Mouse (Mus musculus) adrenal gland, postnatal 4 days (tissue): ENCODE results near the gene Otos. TPM values are rescaled to one million over a fixed set of nuclear protein-coding genes. Genes with fewer than 3 reads are reported as not detected.

Experiments used
- DNase-seq, 2 experiments: peaks; one replicate each; pipeline ENCODE4 v3.0.0; 2021 to 2022; ENCODE audit warnings: low spot score in 2 of 2, mixed read lengths in 2 of 2
- total RNA-seq, 2 experiments: library from RNA; stranded (reverse); gene quantifications; 2 replicates each; pipeline ENCODE4 v1.2.3; 2021

Otos gene
- total RNA-seq, 2 experiments from 2014 or later: 0.34 to 0.59 TPM

DNA sequence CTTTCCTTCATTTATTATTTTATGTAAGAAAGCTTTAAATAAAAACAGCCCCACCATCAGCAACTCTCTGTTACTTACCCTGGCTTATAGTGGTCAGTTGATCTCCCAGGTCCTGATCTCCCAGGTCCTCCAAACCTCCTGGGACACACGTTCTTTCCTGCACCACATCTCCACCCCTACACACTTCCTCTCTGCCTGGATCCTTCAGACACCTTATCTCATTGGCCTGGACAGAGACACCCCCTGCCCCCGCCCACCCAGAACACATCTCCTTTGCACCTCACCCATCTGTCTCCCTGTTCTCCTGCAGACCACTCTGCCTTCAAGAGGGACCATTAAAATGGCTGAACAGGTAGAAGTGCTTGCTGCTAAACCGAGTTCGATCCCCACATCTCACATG, 1.6 kb downstream of the Otos start:
- no peak for DNase-seq

DNA sequence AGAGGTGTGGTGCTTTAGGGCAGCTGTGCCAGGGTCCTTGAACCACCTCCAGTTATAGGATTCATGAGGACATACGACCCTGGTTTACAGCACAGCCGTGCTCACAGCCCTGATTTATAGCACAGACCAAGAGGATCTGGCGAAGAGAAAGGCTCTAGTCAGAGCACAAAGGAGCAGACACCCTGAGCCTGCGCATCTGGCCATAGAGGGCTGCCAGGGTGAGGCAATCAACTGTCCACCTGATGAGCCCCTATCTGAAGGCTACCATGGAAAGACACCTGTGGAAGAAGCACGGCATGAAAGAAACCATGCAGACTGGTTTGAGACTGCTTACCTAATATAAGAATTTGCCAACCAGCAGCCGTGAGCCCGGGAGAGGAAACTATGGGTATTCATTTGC, 2.0 kb downstream of the Otos start:
- no peak for DNase-seq

DNA sequence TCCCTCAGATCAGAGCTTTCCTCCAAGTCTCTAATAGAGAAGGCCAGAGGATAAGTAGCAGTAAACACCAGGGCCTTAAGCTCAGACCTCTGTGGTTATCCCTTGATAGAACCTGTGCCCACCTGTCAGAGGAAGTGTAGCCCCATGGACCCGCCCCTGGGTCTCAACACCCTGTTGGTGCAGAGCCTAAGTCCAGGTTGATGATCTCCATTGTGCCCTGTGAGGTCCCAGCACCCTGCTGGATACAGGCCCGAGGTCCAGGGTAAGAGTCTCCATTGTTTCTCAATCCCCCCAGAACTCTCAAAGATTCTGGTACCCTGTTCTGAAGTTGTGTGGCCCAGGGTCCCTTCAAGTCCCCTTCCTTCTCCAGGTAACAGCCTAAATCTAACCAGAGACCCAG, 2.5 kb downstream of the Otos start:
- no peak for DNase-seq

DNA sequence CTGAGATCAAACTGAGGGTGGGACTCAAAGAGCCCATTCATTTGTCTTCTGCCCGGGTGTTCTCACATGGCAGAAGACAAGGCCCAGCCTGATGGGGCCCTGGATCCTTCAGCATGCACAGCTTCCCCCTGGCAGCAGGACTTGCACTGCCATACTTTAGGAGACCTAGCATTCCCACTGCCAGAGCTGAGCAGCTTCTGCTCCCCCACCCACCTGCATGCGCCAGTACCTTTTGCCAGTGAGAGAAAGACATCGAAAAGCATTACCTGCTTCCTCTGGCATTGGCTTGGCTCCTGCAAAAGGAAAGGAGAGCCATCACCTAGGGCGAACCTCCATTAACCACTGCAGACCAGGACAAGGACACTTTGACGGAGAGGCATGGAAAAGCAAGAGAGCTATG, 3.7 kb downstream of the Otos start:
- DNase-seq: no peak

DNA sequence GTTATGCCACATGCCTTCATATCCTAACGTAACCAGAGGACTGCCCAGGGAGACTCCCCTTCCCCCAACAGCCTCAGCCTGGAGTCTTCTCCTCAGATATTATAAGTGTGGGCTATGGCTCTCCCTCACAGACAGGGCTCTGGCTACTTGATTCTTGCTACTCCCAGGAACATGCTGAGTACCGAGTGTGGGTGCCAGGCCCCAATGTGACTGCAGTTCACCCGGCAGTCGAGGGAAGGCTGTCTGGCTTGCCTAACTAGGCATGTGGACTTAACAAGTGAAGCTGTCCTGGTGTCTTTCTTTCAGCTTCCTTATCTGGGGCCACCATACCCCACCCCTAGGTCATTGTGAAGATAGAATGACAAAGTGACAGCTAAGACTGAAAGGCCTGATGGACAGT, 5.0 kb downstream of the Otos start:
- DNase-seq: no peak

DNA sequence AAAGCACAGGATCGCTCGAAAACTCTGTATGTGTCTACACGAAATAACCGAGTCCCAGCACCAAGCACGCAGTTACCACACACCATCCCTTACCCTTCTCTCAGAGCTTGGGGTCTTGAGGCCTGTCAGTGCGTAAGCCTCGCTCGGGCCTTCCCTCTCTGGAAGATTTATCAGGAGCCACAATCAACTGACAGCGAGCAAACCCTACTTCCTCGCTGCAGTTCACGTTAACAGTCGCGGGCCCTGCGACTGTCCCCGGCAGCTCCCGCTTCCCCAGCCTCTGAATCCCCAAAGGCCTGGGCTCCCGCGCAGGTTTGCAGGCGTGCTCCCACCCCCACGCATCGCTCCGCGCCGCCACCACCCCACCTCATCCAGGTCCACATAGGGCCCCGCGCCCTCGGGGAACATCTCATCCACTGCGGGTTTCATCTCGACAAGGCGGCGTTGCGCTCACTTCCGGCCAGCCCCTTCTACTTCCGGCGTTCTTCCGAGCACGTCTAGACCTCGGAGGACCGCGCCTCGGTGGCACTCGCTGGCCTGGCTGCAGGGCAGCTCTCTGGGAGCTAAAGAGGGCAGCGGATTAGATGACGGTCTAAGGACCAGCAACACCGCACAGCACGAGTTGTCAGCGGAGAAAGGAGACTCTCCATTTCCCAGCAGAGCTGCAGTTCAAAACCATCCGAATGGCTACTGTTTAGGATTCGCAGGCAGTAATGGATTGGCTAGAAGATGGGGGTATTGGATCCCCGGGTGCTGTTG, 6.9 kb downstream of the Otos start, which contains the start of gene Cops9:
Gene Cops9 (minus strand): TSS at position 472 of the 759 bp plus-strand sequence.
- DNase-seq: peak; percentile 75 to 77

DNA sequence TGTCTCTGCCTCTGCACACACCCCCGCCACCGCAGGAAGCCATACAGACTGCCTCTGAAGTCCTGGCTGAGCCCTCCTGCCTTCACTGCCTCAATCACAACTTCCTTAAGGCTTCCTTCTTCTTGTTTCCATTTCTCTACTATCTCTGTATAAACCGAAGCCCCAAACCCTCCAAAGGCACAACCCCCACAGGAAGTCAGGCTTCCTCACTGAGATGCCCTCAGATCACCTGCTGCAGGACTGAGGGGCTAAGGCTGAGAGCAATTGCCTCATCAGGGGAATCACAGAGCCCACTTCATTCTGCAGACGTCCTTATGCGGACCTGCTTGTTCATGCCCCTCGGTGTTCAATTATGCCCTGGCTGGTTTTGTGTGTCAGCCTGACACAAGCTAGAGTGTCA, 8.2 kb downstream of the Otos start:
- no peak for DNase-seq

DNA sequence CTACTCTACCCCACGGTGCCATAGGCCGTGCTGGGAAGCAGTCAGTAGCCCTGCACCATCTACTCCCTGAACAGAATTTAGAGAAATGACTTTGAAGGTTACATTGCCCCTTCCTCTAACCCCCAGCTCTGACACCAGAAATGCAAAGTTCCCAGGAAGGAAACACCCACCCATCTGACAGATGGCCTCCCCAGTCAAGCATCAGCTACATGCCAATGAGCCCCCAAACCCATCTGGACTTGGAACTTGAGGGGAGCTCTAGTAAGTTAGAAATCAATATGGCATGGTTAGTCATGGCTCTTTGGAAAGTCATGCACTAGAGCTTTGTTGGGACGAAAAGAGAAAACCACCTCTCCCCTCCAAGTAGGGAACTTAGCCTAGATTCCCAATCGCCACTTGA, 9.9 kb downstream of the Otos start:
- no peak for DNase-seq

DNA sequence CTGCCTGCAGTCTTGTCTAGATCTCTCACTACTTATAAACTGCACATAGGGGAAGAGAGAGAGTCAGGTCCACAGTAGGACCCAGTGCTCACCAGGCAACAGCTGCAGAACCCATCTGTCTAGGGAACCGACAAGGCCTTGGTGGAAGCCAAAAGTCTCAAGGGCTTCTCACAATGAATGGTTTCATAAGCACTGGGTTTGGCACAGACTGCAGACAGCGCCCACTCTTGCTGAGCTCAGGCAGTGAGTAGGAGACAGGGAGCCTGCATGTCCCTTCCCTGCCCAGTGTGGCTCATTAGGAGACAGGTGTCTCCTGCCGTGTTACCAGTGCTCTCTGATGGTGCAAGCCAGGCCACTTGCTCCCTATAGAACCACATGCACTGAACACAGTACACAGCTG, 10.5 kb downstream of the Otos start:
- no peak for DNase-seq

DNA sequence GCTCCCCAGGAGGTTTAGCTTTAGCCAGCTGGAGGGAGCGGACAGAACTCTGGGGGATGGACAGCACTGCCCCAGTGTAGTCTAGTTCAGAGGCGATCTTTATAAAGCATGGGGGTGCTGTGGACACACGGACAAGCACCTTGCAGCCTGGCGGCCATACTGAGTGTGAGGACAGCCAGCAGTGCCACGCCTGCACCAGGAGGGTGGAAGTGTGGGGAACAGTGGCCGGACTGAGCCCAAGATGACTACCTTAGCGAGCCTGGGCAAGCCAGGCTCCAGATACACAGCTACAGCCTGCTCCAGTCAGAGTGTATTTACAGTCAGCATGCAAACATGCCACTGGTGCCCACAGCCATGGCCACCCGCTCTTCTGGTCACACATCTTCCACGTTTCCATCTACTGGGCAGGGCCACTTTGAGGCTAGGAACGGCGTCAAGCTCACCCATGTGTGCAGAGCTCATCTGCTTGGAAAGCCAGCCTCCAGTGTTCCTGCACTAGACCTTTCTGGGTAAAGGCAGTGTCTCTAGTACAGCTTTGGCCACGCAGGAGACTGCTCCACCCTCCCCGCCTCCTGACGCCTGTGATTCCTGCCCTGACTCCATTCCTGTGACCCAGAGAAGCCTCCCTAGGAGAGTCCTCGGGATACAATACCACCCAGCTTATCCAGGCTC, 11.0 kb downstream of the Otos start:
- DNase-seq: no peak

DNA sequence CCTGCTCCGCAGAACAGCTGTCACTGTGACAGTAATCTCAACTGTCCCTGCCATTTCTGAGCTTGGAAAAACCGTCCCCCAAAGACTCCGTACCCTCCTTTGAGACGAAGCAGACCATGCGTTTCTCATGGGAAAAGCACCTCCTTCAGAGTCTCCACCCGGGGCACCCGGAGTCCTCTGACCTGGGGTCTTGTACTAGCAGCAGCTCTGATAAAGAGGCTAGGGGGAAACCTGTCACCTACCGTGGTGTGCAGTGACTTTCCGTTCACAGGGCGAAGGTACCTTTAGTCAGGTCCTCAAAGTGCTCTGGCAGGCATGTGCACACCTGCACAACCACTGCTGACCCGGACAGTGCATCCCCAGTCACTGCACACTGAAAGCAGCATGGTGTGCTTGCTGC, 12.0 kb downstream of the Otos start:
- DNase-seq: no peak

DNA sequence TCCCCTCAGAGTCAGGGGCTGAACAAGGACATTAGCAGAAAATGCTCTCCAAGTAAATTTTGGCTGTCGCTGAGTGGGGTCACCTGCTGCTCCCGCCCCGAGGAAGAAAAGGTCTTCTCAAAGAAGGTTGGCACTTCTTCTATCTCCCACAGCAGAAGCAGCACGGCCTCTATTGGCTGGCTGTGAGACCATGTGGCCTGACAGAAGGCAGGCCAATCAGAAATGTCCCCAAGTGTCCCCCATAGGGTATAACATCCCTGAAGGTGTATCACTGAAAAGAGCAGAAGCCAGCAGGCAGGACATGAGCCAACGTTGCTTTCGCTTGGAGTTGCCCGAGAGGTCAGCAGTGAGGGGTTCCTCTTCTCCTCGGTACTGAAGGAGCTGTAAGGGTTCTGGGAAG, 12.6 kb downstream of the Otos start:
- DNase-seq: no peak

DNA sequence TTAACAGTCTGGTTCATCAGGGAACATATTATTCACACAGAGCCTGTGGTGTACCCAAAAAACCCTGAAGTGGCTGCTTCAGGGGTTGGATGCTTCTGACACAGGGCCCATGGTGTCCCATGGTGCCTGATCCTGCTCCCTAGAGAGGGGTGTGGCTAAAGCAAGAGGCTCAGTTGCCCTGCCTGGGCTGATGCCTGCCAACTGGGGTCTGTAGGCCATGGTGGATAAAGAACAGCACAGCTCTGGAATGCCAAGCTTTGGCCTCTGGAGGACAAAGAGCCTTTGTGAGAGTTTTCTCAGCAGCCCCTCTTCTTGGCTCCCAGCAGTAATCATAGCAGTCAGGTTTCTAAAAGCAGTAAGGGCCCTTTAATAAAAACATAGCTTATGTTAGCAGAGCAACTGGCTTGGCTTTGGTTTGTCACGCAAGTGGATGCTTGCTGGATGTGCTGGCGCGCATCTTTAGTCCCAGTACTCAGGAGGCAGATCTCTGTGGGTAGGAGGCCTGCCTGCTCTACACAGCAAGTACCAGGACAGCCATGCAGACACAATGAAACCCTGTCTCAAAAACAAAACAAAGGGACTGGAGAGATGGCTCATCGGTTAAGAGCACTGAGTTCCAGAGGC, 13.6 kb downstream of the Otos start:
- DNase-seq: no peak

DNA sequence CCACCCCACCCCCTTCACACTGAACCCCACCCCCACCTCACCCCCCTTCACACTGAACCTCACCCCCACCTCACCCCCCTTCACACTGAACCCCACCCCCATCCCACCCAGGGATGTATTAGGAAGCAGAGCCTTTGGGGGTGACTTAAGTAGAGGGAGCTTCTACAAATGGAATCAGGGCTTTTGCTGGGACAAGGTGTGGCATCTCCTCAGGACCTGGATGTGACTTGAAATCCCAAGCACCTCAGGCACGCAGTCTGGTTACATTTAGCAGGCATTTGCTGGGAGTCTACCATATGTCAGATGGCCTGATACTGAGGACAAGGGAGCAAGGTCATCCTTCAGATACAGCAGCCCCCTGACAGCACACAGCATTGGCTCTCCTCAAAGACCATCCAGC, 14.1 kb downstream of the Otos start:
- no peak for DNase-seq

DNA sequence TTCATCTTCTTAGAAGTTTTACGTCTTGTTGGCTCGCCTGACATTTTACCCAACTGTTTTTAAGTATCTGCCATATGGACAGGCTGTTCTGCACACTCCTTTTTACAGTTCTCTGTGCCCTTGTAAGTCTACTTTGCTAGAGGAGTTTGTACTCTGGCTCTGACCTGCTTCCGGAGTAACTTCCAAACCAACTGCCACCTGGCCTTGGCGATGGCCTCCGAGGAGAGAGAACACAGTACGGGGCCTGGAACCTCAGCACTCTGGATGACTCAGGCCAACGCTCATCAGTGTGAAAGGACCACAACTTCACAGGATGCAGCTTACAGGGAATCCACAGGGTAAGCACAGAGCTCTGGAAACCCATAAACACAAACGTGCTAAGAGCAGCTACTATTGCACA, 14.9 kb downstream of the Otos start:
- no peak for DNase-seq

DNA sequence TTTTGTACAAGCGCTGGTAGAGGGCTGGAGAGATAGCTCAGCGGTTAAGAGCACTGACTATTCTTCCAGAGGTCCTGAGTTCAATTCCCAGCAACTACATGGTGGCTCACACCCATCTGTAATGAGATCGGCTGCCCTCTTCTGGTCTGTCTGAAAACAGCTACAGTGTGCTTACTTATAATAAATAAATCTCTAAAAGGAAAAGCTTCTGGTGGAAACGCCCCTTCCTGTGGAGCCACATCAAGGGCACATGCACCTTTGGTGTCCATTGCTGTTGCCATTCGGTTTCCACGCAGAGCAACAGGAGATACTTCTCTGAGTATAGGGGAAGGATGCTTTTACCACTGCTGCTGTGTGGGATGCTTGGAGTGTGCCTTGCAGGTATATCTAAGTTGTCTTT, 15.7 kb downstream of the Otos start:
- DNase-seq: no peak

DNA sequence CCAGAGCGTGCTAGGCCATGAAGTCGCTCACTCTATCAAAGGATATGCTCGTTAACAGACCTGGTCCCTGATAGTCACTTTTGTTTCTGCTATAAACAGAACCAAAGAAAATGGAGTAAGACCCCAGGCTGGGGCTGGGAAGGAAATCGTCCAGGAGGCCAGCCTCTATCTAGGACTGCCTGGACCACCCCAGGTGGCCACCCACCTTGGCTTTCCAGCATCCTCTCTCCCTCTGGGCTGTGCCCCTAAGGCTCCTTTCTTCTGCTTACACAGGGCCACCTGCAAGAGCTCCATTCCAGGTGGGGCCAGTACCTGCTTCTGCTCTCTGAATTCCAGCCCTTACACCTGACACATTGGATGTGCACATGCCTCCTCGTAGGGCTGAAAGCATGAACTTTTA, 16.4 kb downstream of the Otos start:
- no peak for DNase-seq

DNA sequence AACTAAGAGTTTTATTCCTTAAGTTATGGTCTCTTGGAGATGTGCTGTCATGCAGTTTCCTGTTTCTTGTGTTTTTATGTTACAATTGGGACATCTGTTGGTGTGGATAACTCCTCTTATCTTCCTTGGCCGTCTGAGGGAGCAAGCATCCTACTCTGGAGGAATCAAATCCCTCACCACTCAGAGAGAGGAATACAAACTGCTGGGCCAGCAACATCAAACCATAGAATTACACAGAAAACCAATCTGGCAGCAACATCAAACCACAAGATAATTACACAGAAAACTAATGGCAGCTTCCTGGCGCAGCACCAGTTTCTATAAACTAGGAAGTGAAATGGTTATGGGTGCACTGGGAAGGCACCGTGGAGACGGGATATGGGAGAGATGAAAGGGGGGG, 20.4 kb downstream of the Otos start:
- no peak for DNase-seq

DNA sequence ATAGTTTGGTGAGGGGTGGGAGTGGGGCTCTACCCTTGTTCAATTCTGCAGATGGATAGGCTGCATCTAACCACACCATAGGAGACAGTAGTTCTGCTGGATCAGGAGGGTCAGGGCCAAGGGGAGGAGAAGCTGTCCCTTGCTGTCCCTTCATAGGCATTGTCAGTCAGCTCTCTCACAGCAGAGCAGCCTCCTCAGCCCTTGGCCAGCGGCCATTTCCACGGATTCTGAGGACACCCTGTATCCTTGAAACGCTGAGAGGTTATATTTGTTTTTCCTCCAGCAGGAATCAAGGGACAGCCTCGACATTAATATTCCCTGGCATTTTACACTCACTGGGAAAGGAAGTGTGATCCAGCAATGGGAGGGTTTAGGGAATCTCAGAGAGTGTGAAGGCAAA, 30.3 kb downstream of the Otos start:
- DNase-seq: peak; percentile 41 to 66

DNA sequence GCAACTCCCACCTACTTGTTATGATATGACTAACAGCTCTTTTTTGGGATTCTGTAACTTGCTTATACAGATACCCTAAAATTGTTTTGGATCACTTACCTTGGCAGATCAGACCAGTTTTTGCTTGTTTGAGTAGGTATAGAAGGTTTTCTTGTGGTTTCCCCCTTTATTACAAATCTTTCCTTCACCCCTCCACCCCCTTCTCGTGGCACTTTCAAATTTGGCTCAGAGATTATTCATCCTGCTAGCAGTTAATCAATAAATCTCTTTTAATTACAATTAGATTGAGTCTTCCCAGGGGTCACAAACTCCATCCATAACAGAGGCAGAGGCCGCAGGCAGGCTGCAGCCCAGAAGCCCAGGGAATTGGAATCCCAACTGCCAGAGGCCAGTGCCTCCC, 31.2 kb downstream of the Otos start, which contains the start of gene Olfr12:
Gene Olfr12 (plus strand): TSS at position 301 of the 400 bp plus-strand sequence.
- DNase-seq: no peak

DNA sequence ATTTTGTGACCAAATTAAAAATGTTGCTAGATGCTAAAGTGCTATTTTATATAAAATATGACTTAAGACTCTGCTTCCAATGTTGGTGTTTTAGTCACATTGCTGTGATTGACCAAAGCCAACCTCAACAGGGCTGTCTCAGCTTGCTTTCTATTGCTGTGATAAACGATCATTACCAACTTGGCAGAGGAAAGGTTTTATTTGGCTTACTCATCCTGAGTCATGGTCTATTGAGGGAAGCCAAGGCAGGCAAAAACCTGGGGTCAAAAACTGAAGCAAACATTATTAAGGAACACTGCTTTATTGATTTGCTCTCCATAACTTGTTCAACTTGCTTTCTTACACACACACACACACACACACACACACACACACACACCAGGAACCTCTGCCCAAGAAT, 32.6 kb downstream of the Otos start:
- no peak for DNase-seq

DNA sequence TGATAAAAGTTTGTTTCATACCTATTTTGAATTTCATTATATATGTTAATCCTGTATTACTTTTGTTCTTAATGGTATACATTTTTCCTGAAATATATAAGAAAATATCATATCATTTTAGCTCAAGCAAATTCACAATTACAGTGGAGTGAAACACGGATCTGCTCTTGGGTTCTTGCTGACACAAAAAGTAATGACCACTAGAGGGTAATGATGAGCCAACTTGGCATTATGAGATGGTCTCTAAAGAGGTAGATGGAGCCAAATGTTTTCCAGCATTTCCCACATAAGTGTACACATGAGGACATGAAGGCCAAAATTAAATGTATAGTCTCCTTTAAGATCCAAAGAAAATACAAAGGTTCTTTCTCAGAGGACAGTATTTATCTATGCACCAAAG, 34.1 kb downstream of the Otos start:
- DNase-seq: no peak

DNA sequence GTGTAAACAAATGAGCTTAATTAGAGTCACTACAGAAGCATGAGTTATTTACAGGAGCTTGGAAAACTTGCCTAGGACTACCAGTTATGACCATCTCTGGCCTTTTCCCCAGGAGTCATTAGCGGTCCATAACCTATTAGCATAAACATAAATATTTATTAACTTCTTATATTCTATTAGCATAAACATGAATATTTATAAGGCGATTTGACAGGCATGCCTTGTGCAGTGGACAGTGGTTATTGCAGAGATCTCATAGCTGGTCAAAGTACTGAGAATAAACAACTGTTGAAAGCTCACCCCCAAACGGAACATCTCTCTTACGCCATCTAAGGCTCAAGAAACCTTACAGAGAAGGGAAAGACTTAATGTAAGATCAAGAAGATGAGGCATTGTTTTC, 35.5 kb downstream of the Otos start:
- DNase-seq: no peak
